ENCODE assay signal across 8 mouse cellular contexts in the genomic region with DNA sequence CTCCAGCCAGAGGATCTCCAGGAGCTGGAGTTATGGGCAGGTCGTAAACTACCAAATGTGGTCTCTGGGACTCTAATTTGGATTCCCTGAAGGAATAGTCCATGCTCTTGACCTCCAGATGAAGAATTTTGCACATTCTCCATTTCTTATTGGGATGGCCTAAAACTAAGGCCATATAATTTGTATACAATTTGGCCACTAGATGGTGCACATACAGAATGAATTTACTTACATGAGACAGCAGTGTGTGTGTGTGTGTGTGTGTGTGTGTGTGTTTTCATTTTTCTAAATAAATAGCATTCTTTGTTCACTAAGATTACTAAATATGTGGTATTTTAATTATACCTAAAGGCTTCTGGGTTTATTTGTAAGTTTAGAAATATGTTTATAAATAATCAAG.
DNase-seq lines count a peak whose midpoint lies in the region; ATAC-seq and TF ChIP-seq lines count a peak whose summit lies in the region.

No protein-coding gene starts in this region.

- H3K9me3 ChIP-seq in forebrain, embryonic 13.5 days (replicated peaks), result no peaks in the 10 kb centered on the region
- H3K9me3 ChIP-seq in forebrain, embryonic 10.5 days, result peaks cover 4% of the 10 kb centered on the region; the same call in 1 of the 2 replicates

- no peak for DNase-seq in forebrain, embryonic 10.5 days (ENCODE audit: extremely low spot score, low spot score)
- DNase-seq in liver, adult 2 months (ENCODE audit: extremely low read depth, low read depth, low spot score), result peak; percentile 50
- no peak for DNase-seq in liver
- DNase-seq in T-cell, adult 2 months (ENCODE audit: low spot score), result peak; percentile 7
- peak; percentile 33 for DNase-seq in mesoderm, embryonic 11.5 days (ENCODE audit: low read depth, low spot score)
- no peak for DNase-seq in heart, adult 9 months (ENCODE audit: low spot score in 2 of 2)
- no peak for DNase-seq in adrenal gland, adult 8-10 months

- H3K79me2 ChIP-seq in liver, adult 2 months (ENCODE audit: control insufficient read depth, insufficient read depth, low read length), result peaks cover 23% of the 10 kb centered on the region; the same call in 1 of the 2 replicates

- WGBS in forebrain, embryonic 13.5 days, result 98% methylated on average over 1 of the region's 1 CpGs
- WGBS in forebrain, embryonic 10.5 days, result 88% methylated on average over 1 of the region's 1 CpGs
- WGBS in liver, adult 2 months, result 83% methylated on average over 1 of the region's 1 CpGs

- no peak for TF ChIP-seq POLR2A in liver, adult 2 months (IDR thresholded peaks at IDR 0.05; ENCODE audit: extremely low read depth, insufficient read depth, low read length)

- no peaks in the 10 kb centered on the region for H3K27me3 ChIP-seq in forebrain, embryonic 13.5 days
- H3K27me3 ChIP-seq in forebrain, embryonic 10.5 days (ENCODE audit: poor library complexity, severe bottlenecking), result no peaks in the 10 kb centered on the region
- H3K27me3 ChIP-seq in liver, adult 2 months (ENCODE audit: control insufficient read depth, insufficient read depth, low read length), result no peaks in the 10 kb centered on the region

- no peak overlapping the region for H3K4me2 ChIP-seq in forebrain, embryonic 13.5 days

- H3K9ac ChIP-seq in forebrain, embryonic 13.5 days, result no peak overlapping the region
- no peak overlapping the region for H3K9ac ChIP-seq in liver, adult 2 months (ENCODE audit: low read depth, low read length)

- 0 out of 2 replicates have a peak, but pooled peaks cover 10% of the 10 kb centered on the region for H3K36me3 ChIP-seq in forebrain, embryonic 13.5 days (ENCODE audit: poor library complexity, severe bottlenecking)
- H3K36me3 ChIP-seq in forebrain, embryonic 10.5 days (replicated peaks), result peaks cover 21% of the 10 kb centered on the region
- H3K36me3 ChIP-seq in liver, adult 2 months (ENCODE audit: control insufficient read depth, insufficient read depth, low read length), result no peaks in the 10 kb centered on the region

- H3K4me3 ChIP-seq in forebrain, embryonic 13.5 days, result no peak overlapping the region
- H3K4me3 ChIP-seq in forebrain, embryonic 10.5 days, result no peak overlapping the region
- H3K4me3 ChIP-seq in liver, adult 2 months (ENCODE audit: insufficient read depth, low read depth, low read length), result no peak overlapping the region

- H3K27ac ChIP-seq in forebrain, embryonic 13.5 days, result no peak overlapping the region
- no peak overlapping the region for H3K27ac ChIP-seq in forebrain, embryonic 10.5 days
- no peak overlapping the region for H3K27ac ChIP-seq in liver, adult 2 months (replicated peaks; ENCODE audit: insufficient read depth, low read depth, low read length)

- peaks cover 8% of the 10 kb centered on the region for H3K4me1 ChIP-seq in forebrain, embryonic 13.5 days
- H3K4me1 ChIP-seq in forebrain, embryonic 10.5 days, result peaks cover 13% of the 10 kb centered on the region
- no peaks in the 10 kb centered on the region for H3K4me1 ChIP-seq in liver, adult 2 months (ENCODE audit: control insufficient read depth, insufficient read depth, low read length)

- ATAC-seq in forebrain, embryonic 13.5 days, result peak; percentile 55; the same call in 1 of the 2 replicates

- TF ChIP-seq CTCF in liver, adult 2 months (IDR thresholded peaks at IDR 0.05; ENCODE audit: low read depth, low read length), result peak; percentile 33

Comparison
In these comparisons a context has a peak if more than half of its experiments do, and no peak if none do; other contexts are left out.
1. DNase-seq: peak in liver, adult 2 months (single experiment), T-cell, adult 2 months (single experiment) and mesoderm, embryonic 11.5 days (single experiment); none in forebrain, embryonic 10.5 days (single experiment), liver (single experiment), heart, adult 9 months (0 of 2) and adrenal gland, adult 8-10 months (single experiment).